Mouse (Mus musculus) intestine, postnatal 0 days (tissue): ENCODE data around the gene Cfap221. TPM values are rescaled to one million over a fixed set of nuclear protein-coding genes. Genes with fewer than 3 reads are reported as not detected.

Experiments
- ATAC-seq: fragments of 200-750 bp; cut with Nextera tagmentation; 2 replicates; pipeline ENCODE4 v1.8.0; 2017; ENCODE audit warnings: mild to moderate bottlenecking, moderate TSS enrichment, moderate library complexity
- H3K27ac ChIP-seq: fragments of 300-500 bp; sonication (generic); 2 replicates; pipeline ENCODE4 v1.5.1; 2014; ENCODE audit warnings: mild to moderate bottlenecking, low read depth, low read length, moderate library complexity
- H3K27me3 ChIP-seq: fragments of 300-500 bp; sonication (generic); replicated peaks from 2 replicates; pipeline ENCODE4 v1.6.1; 2014; ENCODE audit warnings: low read length, mixed read lengths; ENCODE audit not compliant: control insufficient read depth, insufficient read depth
- H3K36me3 ChIP-seq: fragments of 300-500 bp; sonication (generic); 2 replicates; pipeline ENCODE4 v1.6.1; 2014; ENCODE audit warnings: mild to moderate bottlenecking, moderate library complexity; ENCODE audit not compliant: control insufficient read depth, insufficient read depth
- H3K4me1 ChIP-seq: fragments of 300-500 bp; sonication (generic); replicated peaks from 2 replicates; pipeline ENCODE4 v1.6.1; 2014; ENCODE audit warnings: antibody characterized with exemption, low read length, mixed read lengths; ENCODE audit not compliant: control insufficient read depth, insufficient read depth
- H3K4me2 ChIP-seq: fragments of 300-500 bp; sonication (generic); replicated peaks from 2 replicates; pipeline ENCODE4 v1.6.1; 2014; ENCODE audit warnings: low read depth, mild to moderate bottlenecking, moderate library complexity
- H3K4me3 ChIP-seq: fragments of 300-500 bp; sonication (generic); 2 replicates; pipeline ENCODE4 v1.5.1; 2014; ENCODE audit warnings: low read depth, low read length
- H3K9ac ChIP-seq: fragments of 300-500 bp; sonication (generic); 2 replicates; pipeline ENCODE4 v1.6.1; 2014; ENCODE audit warnings: mild to moderate bottlenecking, low read depth, low read length
- H3K9me3 ChIP-seq: fragments of 300-500 bp; sonication (generic); 2 replicates; pipeline ENCODE4 v1.6.1; 2016; ENCODE audit warnings: mixed run types; ENCODE audit not compliant: control insufficient read depth
- CTCF ChIP-seq: sonication (generic); IDR thresholded peaks from 2 replicates; pipeline ENCODE4 v1.5.1; 2016; ENCODE audit warnings: low read depth, mild to moderate bottlenecking, control low read depth, antibody characterized with exemption, moderate library complexity
- WGBS: fragments of 180-500 bp; shearing (Covaris S2); extraction: QIAGEN DNeasy Blood & Tissue Kit; methylation state at CpG from one replicate; pipeline ENCODE4 v1.1.7; 2014; 5-methylcytosine and 5-hydroxymethylcytosine counted together
- polyA plus RNA-seq: library from polyadenylated mRNA; unstranded; fragments of >200 nt; fragmentation: Nextera tagmentation; extraction: Ambion mirVana; gene quantifications from 2 replicates; pipeline ENCODE4 v1.2.1, GENCODE M21; 2015

Gene Cfap221
- polyA plus RNA-seq, 1 experiment from 2014 or later, result not detected

DNA sequence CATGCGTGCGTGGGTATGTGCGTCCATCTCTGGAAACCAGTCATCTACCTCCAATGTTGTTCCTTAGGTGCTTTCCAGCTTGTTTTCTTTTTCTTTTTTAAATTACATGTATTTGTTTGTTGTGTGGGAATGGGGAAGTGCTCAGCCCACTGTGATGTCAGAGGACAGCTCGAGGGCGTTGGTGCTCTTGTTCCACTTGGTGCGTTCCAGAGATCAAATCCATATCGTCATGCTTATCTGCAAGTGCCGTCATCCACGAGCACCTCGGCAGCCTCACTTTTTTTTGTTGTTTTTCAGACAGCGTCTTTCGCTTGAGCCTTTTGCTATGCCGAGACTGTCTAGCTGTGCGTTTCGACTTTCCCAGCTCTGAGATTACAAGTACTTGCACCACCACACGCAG lies 107.7 kb downstream of the Cfap221 start:
- ATAC-seq, result no peak
- TF ChIP-seq CTCF, result no peak
- Histone ChIP-seq H3K9me3 (no peaks in the 10 kb centered on the region), H3K4me2 (no peak overlapping the region), H3K9ac (no peak overlapping the region), H3K27ac (no peak overlapping the region), H3K4me3 (no peak overlapping the region), H3K36me3 (no peaks in the 10 kb centered on the region), H3K4me1 (no peaks in the 10 kb centered on the region), H3K27me3 (no peaks in the 10 kb centered on the region)
- WGBS, result 68% methylated on average over 16 of the region's 16 CpGs

GRCm38 (mm10) chr1:119886320-119886719 lies 110.7 kb downstream of the Cfap221 start:
- no peak for ATAC-seq
- WGBS, result 53% methylated on average over 7 of the region's 7 CpGs

GRCm38 (mm10) chr1:119884272-119884671 lies 112.8 kb downstream of the Cfap221 start:
- Histone ChIP-seq H3K27me3 (no peaks in the 10 kb centered on the region), H3K9ac (no peak overlapping the region), H3K4me2 (no peak overlapping the region), H3K27ac (no peak overlapping the region), H3K4me1 (no peaks in the 10 kb centered on the region), H3K9me3 (no peaks in the 10 kb centered on the region), H3K4me3 (no peak overlapping the region), H3K36me3 (no peaks in the 10 kb centered on the region)
- TF ChIP-seq CTCF, result no peak
- WGBS, result 77% methylated on average over 3 of the region's 3 CpGs
- ATAC-seq, result no peak

More at GRCm38 (mm10) chr1:119886320-119886719, 110.7 kb downstream of the Cfap221 start:
- Histone ChIP-seq H3K27ac (no peak overlapping the region), H3K27me3 (no peaks in the 10 kb centered on the region), H3K4me3 (no peak overlapping the region), H3K9me3 (no peaks in the 10 kb centered on the region), H3K4me2 (no peak overlapping the region), H3K36me3 (no peaks in the 10 kb centered on the region), H3K4me1 (no peaks in the 10 kb centered on the region), H3K9ac (no peak overlapping the region)
- no peak for TF ChIP-seq CTCF

DNA sequence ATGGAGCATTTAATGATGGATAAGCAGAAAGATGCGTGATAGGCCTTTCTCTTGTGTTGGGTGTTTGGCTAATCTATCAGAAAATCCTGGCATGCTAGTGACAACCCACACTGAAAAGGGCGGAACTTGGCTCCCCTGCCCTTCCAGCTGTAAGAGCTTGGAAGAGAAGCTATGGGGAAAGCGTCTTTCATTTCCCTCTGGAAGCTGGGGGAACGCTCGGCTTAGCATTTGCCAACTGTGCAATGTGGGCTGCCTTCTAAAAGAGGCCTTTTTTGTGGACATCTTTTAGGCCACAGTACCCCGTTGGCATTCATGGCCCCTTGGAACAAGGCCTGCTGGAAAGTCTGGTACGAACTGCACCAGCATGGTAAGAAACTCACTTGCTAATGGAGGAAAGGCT lies 118.1 kb downstream of the Cfap221 start:
- WGBS, result 76% methylated on average over 7 of the region's 7 CpGs
- H3K4me2 ChIP-seq, result no peak overlapping the region
- H3K9me3 ChIP-seq, result no peaks in the 10 kb centered on the region
- no peak overlapping the region for H3K9ac ChIP-seq
- H3K4me3 ChIP-seq, result no peak overlapping the region
- no peaks in the 10 kb centered on the region for H3K4me1 ChIP-seq
- no peak for TF ChIP-seq CTCF
- ATAC-seq, result no peak
- H3K27ac ChIP-seq, result no peak overlapping the region
- no peaks in the 10 kb centered on the region for H3K36me3 ChIP-seq
- no peaks in the 10 kb centered on the region for H3K27me3 ChIP-seq

- Histone ChIP-seq H3K4me3 (no peak overlapping the region), H3K36me3 (no peaks in the 10 kb centered on the region), H3K4me1 (no peaks in the 10 kb centered on the region), H3K9me3 (no peaks in the 10 kb centered on the region), H3K9ac (no peak overlapping the region), H3K27me3 (no peaks in the 10 kb centered on the region), H3K4me2 (no peak overlapping the region), H3K27ac (no peak overlapping the region)
- 75% methylated on average over 4 of the region's 4 CpGs for WGBS
- TF ChIP-seq CTCF, result no peak
- no peak for ATAC-seq
These were observed 119.6 kb downstream of the Cfap221 start for GRCm38 (mm10) chr1:119877469-119877868.

Other genes with a start within 250 kb of the Cfap221 start
- 2.4 and 3.0 TPM in 2 replicates for gene Ptpn4, start 159.6 kb downstream of the Cfap221 start, polyA plus RNA-seq
- 4.3 and 4.4 TPM in 2 replicates for gene Tmem177, start 84.0 kb downstream of the Cfap221 start, polyA plus RNA-seq
- gene Sctr, start 9.7 kb upstream of the Cfap221 start, polyA plus RNA-seq, result 0.98 and 0.99 TPM in 2 replicates
- 593 and 673 TPM in 2 replicates for gene Tmem37, start 76.8 kb upstream of the Cfap221 start, polyA plus RNA-seq
- gene Dbi, start 123.8 kb upstream of the Cfap221 start, polyA plus RNA-seq, result 3,066 and 3,164 TPM in 2 replicates
- gene 3110009E18Rik, start 124.0 kb upstream of the Cfap221 start, polyA plus RNA-seq, result 8.2 and 8.7 TPM in 2 replicates